Mouse (Mus musculus) kidney, adult 11 months (tissue): ENCODE results near the gene Mterf1b.

Experiments
- DNase-seq: peaks from one replicate; pipeline ENCODE4 v3.0.0; 2022

Gene Mterf1b

DNA sequence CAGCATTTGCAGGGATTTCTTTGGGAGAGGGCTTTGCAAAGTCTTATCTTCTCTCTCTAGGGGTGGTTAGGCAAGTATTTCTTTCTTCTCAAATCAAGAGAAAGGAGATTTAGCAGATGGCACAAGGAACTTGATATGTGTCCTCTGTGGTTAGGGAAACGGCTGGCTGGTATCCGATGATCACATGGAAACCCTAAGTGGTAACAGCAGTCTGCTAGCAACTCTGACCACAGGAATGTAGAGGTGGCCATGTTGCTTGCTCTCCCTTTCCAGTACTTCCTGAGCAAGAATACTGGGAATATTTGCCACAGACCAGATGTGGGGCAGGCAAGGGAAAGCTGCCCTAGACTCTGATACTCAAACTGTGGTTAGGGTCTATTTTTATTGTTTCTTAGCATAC, 53.9 kb downstream of the Mterf1b start:
- no peak for DNase-seq
